In genomic region chr2:148336626-148337025, GRCm38 (mm10) we compare ENCODE assay signal across 25 mouse cellular contexts. TPM values are rescaled to one million over a fixed set of nuclear protein-coding genes. Genes with fewer than 3 reads are reported as not detected.
DNase-seq lines count a peak whose midpoint lies in the region; ATAC-seq and TF ChIP-seq lines count a peak whose summit lies in the region.
"Had no signal": no experiment of that assay in that cellular context is flagged by ENCODE, and none has a peak within 500 bp of the region (broad histone marks: within the 10 kb centered on the region; RNA-seq: fewer than 3 reads in every experiment).

No protein-coding gene starts in this region.

- DNase-seq in adrenal gland, adult 2 months: peak; percentile 10
- no peak for DNase-seq in adrenal gland, postnatal 4 days (ENCODE audit: low spot score in 2 of 2)
- DNase-seq in kidney, adult 2 months: peak; percentile 57
- DNase-seq in layer of hippocampus, adult 2 months (ENCODE audit: low spot score in 2 of 2): no peak
- DNase-seq in layer of hippocampus, adult 9-10 months (ENCODE audit: low spot score): no peak
- peak; percentile 12 to 64 for DNase-seq in kidney, postnatal 36 days
- no peak for DNase-seq in left cerebral cortex, postnatal 10 days (ENCODE audit: extremely low spot score in 1 of 2, low spot score in 2 of 2)
- DNase-seq: adrenal gland, postnatal 25 days; cerebellum, adult 11 months; cerebellum, adult 9-10 months; cerebellum, postnatal 25 days; gastrocnemius, postnatal 25 days; heart, postnatal 10 days; heart, postnatal 4 days had no signal

- ATAC-seq in kidney, embryonic 16.5 days (ENCODE audit: low FRiP score, low TSS enrichment): no peak
- ATAC-seq: activated CD4-positive, CD25-positive, alpha-beta regulatory T cell, adult 4 months; forebrain, embryonic 16.5 days; hindbrain, embryonic 16.5 days; Patski had no signal

- 76% methylated on average over 2 of the region's 2 CpGs for WGBS in kidney, adult 2 months
- WGBS in kidney, embryonic 16.5 days: 78% methylated on average over 2 of the region's 2 CpGs

- TF ChIP-seq POLR2A in kidney, adult 2 months (IDR thresholded peaks at IDR 0.05; ENCODE audit: low read depth, low read length): no peak

- H3K27ac ChIP-seq in kidney, adult 2 months (ENCODE audit: insufficient read depth, low read depth, low read length): peak overlapping the region; percentile 16; the same call in 1 of the 2 replicates
- no peak overlapping the region for H3K27ac ChIP-seq in kidney, embryonic 16.5 days (ENCODE audit: low read length)
- peak overlapping the region; percentile 74 for H3K27ac ChIP-seq in layer of hippocampus, adult 2 months
- H3K27ac ChIP-seq: embryonic facial prominence, embryonic 13.5 days; forebrain, embryonic 12.5 days; hindbrain, embryonic 12.5 days had no signal

- intact Hi-C loops in left cerebral cortex, postnatal 10 days (cut with DNase I): no loop called here

- no peaks in the 10 kb centered on the region for H3K36me3 ChIP-seq in kidney, adult 2 months (ENCODE audit: control insufficient read depth, insufficient read depth, low read length)
- no peaks in the 10 kb centered on the region for H3K36me3 ChIP-seq in kidney, embryonic 16.5 days (ENCODE audit: insufficient read depth, low read length)
- H3K36me3 ChIP-seq: embryonic facial prominence, embryonic 13.5 days; forebrain, embryonic 12.5 days; hindbrain, embryonic 12.5 days had no signal

- no peak for TF ChIP-seq CTCF in kidney, adult 2 months (conservative IDR thresholded peaks at IDR 0.05; ENCODE audit: insufficient read depth, insufficient read length, low read depth, low read length)
- no peak for TF ChIP-seq CTCF in layer of hippocampus, adult 2 months (conservative IDR thresholded peaks at IDR 0.05)

- no peak overlapping the region for H3K4me3 ChIP-seq in kidney, adult 2 months (ENCODE audit: insufficient read depth, low read depth, low read length)
- H3K4me3 ChIP-seq in kidney, embryonic 16.5 days (ENCODE audit: low read length): no peak overlapping the region
- H3K4me3 ChIP-seq in layer of hippocampus, adult 2 months: no peak overlapping the region
- H3K4me3 ChIP-seq: embryonic facial prominence, embryonic 13.5 days; forebrain, embryonic 12.5 days; hindbrain, embryonic 12.5 days had no signal

- H3K4me2 ChIP-seq in kidney, embryonic 16.5 days (replicated peaks; ENCODE audit: low read depth, low read length): no peak overlapping the region
- H3K4me2 ChIP-seq: embryonic facial prominence, embryonic 13.5 days; forebrain, embryonic 12.5 days; hindbrain, embryonic 12.5 days had no signal

- no peaks in the 10 kb centered on the region for H3K27me3 ChIP-seq in kidney, adult 2 months (replicated peaks; ENCODE audit: control insufficient read depth, insufficient read depth, low read length)
- H3K27me3 ChIP-seq in kidney, embryonic 16.5 days (ENCODE audit: insufficient read depth, low read length): no peaks in the 10 kb centered on the region
- H3K27me3 ChIP-seq: embryonic facial prominence, embryonic 13.5 days; forebrain, embryonic 12.5 days; hindbrain, embryonic 12.5 days; Patski had no signal

- H3K9ac ChIP-seq in kidney, embryonic 16.5 days (replicated peaks; ENCODE audit: low read length): no peak overlapping the region
- H3K9ac ChIP-seq: embryonic facial prominence, embryonic 13.5 days; forebrain, embryonic 12.5 days; hindbrain, embryonic 12.5 days had no signal

- no peaks in the 10 kb centered on the region for H3K9me3 ChIP-seq in kidney, embryonic 16.5 days (ENCODE audit: low read length)
- H3K9me3 ChIP-seq: embryonic facial prominence, embryonic 13.5 days; forebrain, embryonic 12.5 days; hindbrain, embryonic 12.5 days had no signal

- no peaks in the 10 kb centered on the region for H3K4me1 ChIP-seq in kidney, adult 2 months (ENCODE audit: control insufficient read depth, insufficient read depth, low read length)
- no peaks in the 10 kb centered on the region for H3K4me1 ChIP-seq in kidney, embryonic 16.5 days (ENCODE audit: insufficient read depth, low read length)
- H3K4me1 ChIP-seq: embryonic facial prominence, embryonic 13.5 days; forebrain, embryonic 12.5 days; hindbrain, embryonic 12.5 days had no signal

RNA-seq across cellular contexts. Expression of gene Sstr4, which starts 58.5 kb away (rescaled TPM):
- under 1 TPM; 0.26 to 0.86 TPM for total RNA-seq in adrenal gland, adult 2 months (2021)
- 0.72 and 0.84 TPM in 2 replicates for polyA plus RNA-seq in adrenal gland, adult 2 months (2012; rRNA removed)
- total RNA-seq in adrenal gland, postnatal 4 days (2021): under 1 TPM; 0.62 to 0.71 TPM
- 0.34 and 0.36 TPM in 2 replicates for polyA plus RNA-seq in kidney, adult 2 months (2012; rRNA removed)
- polyA plus RNA-seq in kidney, embryonic 16.5 days (2015; fragmentation: Nextera tagmentation; extraction: Ambion mirVana): 0.15 and 0.72 TPM in 2 replicates
- total RNA-seq in layer of hippocampus, adult 2 months (2021): 10 to 100 TPM; 75.5 TPM
- total RNA-seq in left cerebral cortex, postnatal 10 days (2021): 10 to 100 TPM; 39.1 to 41.7 TPM
- total RNA-seq: adrenal gland, postnatal 25 days; CH12.LX; granulocyte monocyte progenitor cell, adult 5-6 weeks had no signal
- polyA plus RNA-seq: activated CD4-positive, CD25-positive, alpha-beta regulatory T cell, adult 4 months; C2C12; Patski had no signal

Comparison
In these comparisons a context has a peak if more than half of its experiments do, and no peak if none do; other contexts are left out.
1. DNase-seq: peak in adrenal gland, adult 2 months (single experiment), kidney, adult 2 months (single experiment) and kidney, postnatal 36 days (2 of 2); none in adrenal gland, postnatal 4 days (0 of 2), layer of hippocampus, adult 2 months (0 of 2), layer of hippocampus, adult 9-10 months (single experiment) and left cerebral cortex, postnatal 10 days (0 of 2).
2. RNA of gene Sstr4, which starts 58.5 kb away (total RNA-seq): 75.5 TPM in layer of hippocampus, adult 2 months and 39.1 to 41.7 TPM in left cerebral cortex, postnatal 10 days; 0.26 to 0.86 TPM in adrenal gland, adult 2 months and 0.62 to 0.71 TPM in adrenal gland, postnatal 4 days; every median in the first group is over 10 times any median in the second.